Mouse (Mus musculus) kidney, postnatal 0 days (tissue): Measurements from ENCODE around the gene Tmem120b. TPM values are rescaled to one million over a fixed set of nuclear protein-coding genes. Genes with fewer than 3 reads are reported as not detected.
"Not testable (repeated sequence)": the region's sequence is repeated elsewhere in the genome, so short reads cannot be mapped to it uniquely, and the experiment has no call there.

Source experiments
- ATAC-seq: fragments of 200-750 bp; cut with Nextera tagmentation; replicated peaks from 2 replicates; pipeline ENCODE4 v1.8.0; 2017; ENCODE audit warnings: low read depth, moderate number of reproducible peaks, moderate TSS enrichment, moderate library complexity; ENCODE audit not compliant: low FRiP score
- DNase-seq: peaks from one replicate; pipeline ENCODE4 v3.0.0-alpha.2; 2016; ENCODE audit warnings: low spot score
- H3K27ac ChIP-seq: fragments of 300-500 bp; sonication (generic); 2 replicates; pipeline ENCODE4 v1.5.1; 2014; ENCODE audit warnings: mild to moderate bottlenecking
- H3K27me3 ChIP-seq: fragments of 300-500 bp; sonication (generic); 2 replicates; pipeline ENCODE4 v1.6.1; 2014; ENCODE audit warnings: low read length, mixed read lengths; ENCODE audit not compliant: insufficient read depth
- H3K36me3 ChIP-seq: fragments of 300-500 bp; sonication (generic); 2 replicates; pipeline ENCODE4 v1.6.1; 2014; ENCODE audit warnings: low read length, mixed read lengths; ENCODE audit not compliant: insufficient read depth
- H3K4me1 ChIP-seq: fragments of 300-500 bp; sonication (generic); replicated peaks from 2 replicates; pipeline ENCODE4 v1.6.1; 2014; ENCODE audit warnings: antibody characterized with exemption, low read length, mixed read lengths; ENCODE audit not compliant: insufficient read depth
- H3K4me2 ChIP-seq: fragments of 300-500 bp; sonication (generic); 2 replicates; pipeline ENCODE4 v1.6.1; 2014; ENCODE audit warnings: mild to moderate bottlenecking, low read length, moderate library complexity, mixed read lengths
- H3K4me3 ChIP-seq: fragments of 300-500 bp; sonication (generic); replicated peaks from 2 replicates; pipeline ENCODE4 v1.5.1; 2014; ENCODE audit warnings: low read depth, low read length
- H3K9ac ChIP-seq: fragments of 300-500 bp; sonication (generic); 2 replicates; pipeline ENCODE4 v1.6.1; 2014; ENCODE audit warnings: low read depth, low read length
- H3K9me3 ChIP-seq: fragments of 300-500 bp; sonication (generic); replicated peaks from 2 replicates; pipeline ENCODE4 v1.6.1; 2016; ENCODE audit warnings: low read length, inconsistent platforms, mixed read lengths
- CTCF ChIP-seq: IDR thresholded peaks from 2 replicates; pipeline ENCODE4 v1.5.1; 2016; ENCODE audit warnings: antibody characterized with exemption, low read depth, mild to moderate bottlenecking, moderate library complexity
- WGBS: fragments of 180-500 bp; shearing (Covaris S2); extraction: QIAGEN DNeasy Blood & Tissue Kit; methylation state at CpG from one replicate; pipeline ENCODE4 v1.1.7; 2014; 5-methylcytosine and 5-hydroxymethylcytosine counted together
- polyA plus RNA-seq: library from polyadenylated mRNA; unstranded; fragments of >200 nt; fragmentation: Nextera tagmentation; extraction: Ambion mirVana; gene quantifications from 2 replicates; pipeline ENCODE4 v1.2.1, GENCODE M21; 2015

Tmem120b gene
- polyA plus RNA-seq, 1 experiment from 2014 or later = 12.6 TPM

GRCm38 (mm10) chr5:123058251-123059102 lies 9.7 kb upstream of the Tmem120b start:
- DNase-seq = no peak
- no peaks in the 10 kb centered on the region for H3K27me3 ChIP-seq
- H3K4me1 ChIP-seq = peaks cover 11% of the 10 kb centered on the region
- peak overlapping the region; percentile 53 for H3K4me2 ChIP-seq
- no peaks in the 10 kb centered on the region for H3K36me3 ChIP-seq
- ATAC-seq = no peak
- peak overlapping the region; percentile 45 for H3K9ac ChIP-seq
- H3K9me3 ChIP-seq = no peaks in the 10 kb centered on the region
- no peak for TF ChIP-seq CTCF
- 38% methylated on average over 16 of the region's 16 CpGs for WGBS
- H3K4me3 ChIP-seq = peak overlapping the region; percentile 33
- H3K27ac ChIP-seq = peak overlapping the region; percentile 68

GRCm38 (mm10) chr5:123059757-123060520 lies 8.3 kb upstream of the Tmem120b start:
- Histone ChIP-seq H3K4me1 (peaks cover 11% of the 10 kb centered on the region), H3K4me2 (peak overlapping the region; percentile 21; the same call in 1 of the 2 replicates), H3K4me3 (no peak overlapping the region), H3K27me3 (no peaks in the 10 kb centered on the region), H3K36me3 (no peaks in the 10 kb centered on the region), H3K9ac (0 out of 2 replicates have a peak overlapping the region, but pooled peaks have one; percentile 27), H3K9me3 (no peaks in the 10 kb centered on the region), H3K27ac (peak overlapping the region; percentile 25; the same call in 1 of the 2 replicates)
- ATAC-seq (no peak), DNase-seq (peak; percentile 73)
- whole genome bisulfite sequencing = 15% methylated on average over 14 of the region's 14 CpGs
- TF ChIP-seq CTCF = peak; percentile 76

GRCm38 (mm10) chr5:123060706-123061401 lies 7.4 kb upstream of the Tmem120b start:
- TF ChIP-seq CTCF = no peak
- WGBS = 49% methylated on average over 9 of the region's 9 CpGs
- ATAC-seq (no peak), DNase-seq (no peak)
- no peak overlapping the region for H3K4me3 ChIP-seq
- H3K4me2 ChIP-seq = no peak overlapping the region
- no peaks in the 10 kb centered on the region for H3K36me3 ChIP-seq
- H3K9ac ChIP-seq = no peak overlapping the region
- no peaks in the 10 kb centered on the region for H3K9me3 ChIP-seq
- H3K4me1 ChIP-seq = peaks cover 11% of the 10 kb centered on the region
- H3K27ac ChIP-seq = no peak overlapping the region
- H3K27me3 ChIP-seq = no peaks in the 10 kb centered on the region

GRCm38 (mm10) chr5:123061402-123061749 lies 6.8 kb upstream of the Tmem120b start:
- H3K27me3 ChIP-seq, H3K9ac ChIP-seq, H3K4me2 ChIP-seq, H3K4me3 ChIP-seq, H3K36me3 ChIP-seq, H3K9me3 ChIP-seq, ATAC-seq, DNase-seq, H3K27ac ChIP-seq: not testable (repeated sequence)
- H3K4me1 ChIP-seq = peaks cover 11% of the 10 kb centered on the region
- 76% methylated on average over 5 of the region's 6 CpGs for WGBS

- H3K27ac ChIP-seq = no peak overlapping the region
- H3K4me1 ChIP-seq = peaks cover 11% of the 10 kb centered on the region
- H3K9ac ChIP-seq = no peak overlapping the region
- no peaks in the 10 kb centered on the region for H3K9me3 ChIP-seq
- H3K4me2 ChIP-seq = no peak overlapping the region
- H3K4me3 ChIP-seq = no peak overlapping the region
- no peaks in the 10 kb centered on the region for H3K36me3 ChIP-seq
- TF ChIP-seq CTCF = no peak
- WGBS = 88% methylated on average over 3 of the region's 3 CpGs
- ATAC-seq = no peak
- H3K27me3 ChIP-seq = no peaks in the 10 kb centered on the region
- DNase-seq = no peak
Observed at GRCm38 (mm10) chr5:123063141-123063540, 5.1 kb upstream of the Tmem120b start.

GRCm38 (mm10) chr5:123064207-123064606 lies 4.0 kb upstream of the Tmem120b start:
- peaks cover 5% of the 10 kb centered on the region; the same call in 1 of the 2 replicates for H3K4me1 ChIP-seq
- H3K9me3 ChIP-seq = no peaks in the 10 kb centered on the region
- no peak overlapping the region for H3K4me2 ChIP-seq
- H3K4me3 ChIP-seq = no peak overlapping the region
- H3K9ac ChIP-seq = no peak overlapping the region
- peak; percentile 74 for TF ChIP-seq CTCF
- WGBS = 25% methylated on average over 6 of the region's 6 CpGs
- H3K36me3 ChIP-seq = no peaks in the 10 kb centered on the region
- H3K27me3 ChIP-seq = no peaks in the 10 kb centered on the region
- DNase-seq (peak; percentile 96), ATAC-seq (no peak)
- no peak overlapping the region for H3K27ac ChIP-seq
